Mouse (Mus musculus) WW6 (cell line): ENCODE measurements around the gene Rusc1.
"Not testable (repeated sequence)": the region's sequence is repeated elsewhere in the genome, so short reads cannot be mapped to it uniquely, and the experiment has no call there.

Experiments
- DNase-seq: peaks from one replicate; pipeline ENCODE4 v3.0.0-alpha.2; 2013; ENCODE audit warnings: low read depth, low spot score

Rusc1 gene

DNA sequence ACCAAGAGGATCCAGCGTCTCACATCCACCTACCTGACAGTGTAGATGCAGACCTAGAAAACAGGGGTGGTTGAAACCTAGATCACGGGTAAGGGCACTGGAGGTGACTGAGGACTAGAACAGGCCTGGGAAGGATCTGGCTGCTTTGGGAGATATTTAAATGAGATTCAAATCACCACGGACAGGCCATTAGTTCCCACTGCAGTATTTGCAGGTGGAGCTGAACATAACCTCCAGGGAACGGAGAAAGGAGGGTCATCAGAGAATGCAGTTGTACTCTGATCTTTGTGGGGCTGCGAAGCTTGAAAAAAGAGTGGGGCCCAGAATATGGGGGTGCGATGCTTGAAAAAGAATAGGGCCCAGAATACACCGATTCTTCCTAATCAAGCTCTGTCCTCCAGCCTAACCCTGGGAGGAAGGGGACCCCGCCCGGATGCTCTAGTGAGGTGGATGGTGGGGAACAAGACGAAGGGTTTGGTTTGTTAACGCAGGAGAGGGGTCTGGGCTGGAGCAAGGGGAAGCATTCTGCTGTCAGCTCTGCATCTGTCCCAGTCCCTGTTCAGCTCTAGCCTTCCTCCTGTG is 511 bp downstream of the Rusc1 start:
- DNase-seq = no peak

DNA sequence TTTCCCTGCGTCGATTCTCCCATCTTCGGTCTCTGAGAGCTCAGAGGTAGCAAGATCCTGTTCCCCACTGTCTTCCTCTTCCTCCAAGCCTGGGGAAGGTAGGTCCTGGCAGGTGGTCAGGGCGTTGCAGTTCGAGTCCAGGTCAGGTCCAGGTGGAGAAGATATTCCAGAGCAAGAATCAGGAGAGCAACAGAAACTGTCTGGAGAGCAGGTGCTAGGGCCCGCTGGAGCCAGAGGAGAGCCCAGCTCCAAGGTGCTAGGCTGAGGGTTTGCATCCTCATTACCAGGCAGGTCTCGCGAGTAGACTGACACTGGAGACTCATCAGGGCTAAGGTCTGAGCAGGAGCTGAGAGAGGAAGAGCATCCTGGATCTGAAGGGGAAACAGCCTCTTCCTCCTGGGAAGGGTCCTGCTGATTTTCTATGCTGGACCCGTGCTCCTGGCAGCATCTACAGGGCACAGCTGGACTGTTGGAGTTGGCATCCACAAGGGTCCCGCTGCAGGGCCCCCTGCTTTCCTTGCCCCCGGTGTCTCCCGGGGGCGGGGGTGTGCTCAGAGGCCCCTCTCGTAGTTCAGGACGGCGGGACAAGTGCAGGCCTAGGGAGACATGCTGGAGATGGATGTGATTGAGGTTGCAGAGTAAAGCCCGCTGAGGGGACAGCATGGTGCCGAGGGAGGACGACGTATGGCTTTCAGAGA is 1.2 kb downstream of the Rusc1 start:
- DNase-seq = no peak

DNA sequence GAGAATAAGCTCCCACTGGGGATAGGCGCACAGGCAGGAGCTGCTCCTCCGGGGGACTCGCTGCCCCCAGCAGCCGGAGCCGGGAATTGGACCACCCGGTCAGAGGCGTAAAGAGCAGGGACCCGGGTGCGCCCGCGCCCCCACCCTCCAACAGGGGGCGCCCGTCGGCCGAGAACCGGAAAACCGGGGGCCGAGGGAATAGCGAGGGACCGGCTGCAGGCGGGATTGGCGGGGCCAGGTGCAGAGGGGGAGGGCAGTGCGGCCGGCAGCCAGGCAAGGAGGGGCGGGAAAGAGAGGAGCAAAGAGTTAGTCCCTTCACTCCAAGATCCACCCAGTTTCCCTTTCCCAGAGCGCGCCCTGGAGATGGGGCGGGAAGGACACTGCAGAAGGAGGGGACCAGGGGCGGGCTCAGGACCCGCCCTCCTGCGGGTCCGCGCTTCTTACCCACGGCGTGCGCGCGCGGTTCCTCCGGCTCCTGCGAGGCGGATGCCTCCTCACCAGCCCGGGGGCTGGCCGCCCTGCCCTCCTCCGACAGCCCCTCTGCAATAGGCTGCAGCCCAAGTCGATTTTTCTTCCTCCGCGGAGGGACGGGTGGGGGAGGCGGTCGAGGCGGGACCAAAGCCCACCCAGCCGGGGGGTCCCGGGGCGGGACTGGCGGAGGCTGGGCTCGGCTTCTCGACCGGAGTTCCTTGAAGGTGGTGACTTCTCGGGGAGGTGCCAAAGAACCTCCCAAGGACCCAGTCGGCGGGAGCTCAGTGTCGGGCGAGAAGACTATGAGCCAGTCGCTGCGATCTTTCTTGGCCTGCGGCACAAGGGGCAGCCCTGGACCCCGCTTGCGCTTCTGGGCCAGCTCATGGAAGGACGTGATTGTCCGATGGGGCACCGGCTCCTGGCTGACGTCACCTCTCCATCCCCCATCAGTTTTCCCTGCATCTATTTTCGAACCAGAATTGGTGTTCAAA is 2.1 kb downstream of the Rusc1 start:
- DNase-seq = peak; percentile 64

DNA sequence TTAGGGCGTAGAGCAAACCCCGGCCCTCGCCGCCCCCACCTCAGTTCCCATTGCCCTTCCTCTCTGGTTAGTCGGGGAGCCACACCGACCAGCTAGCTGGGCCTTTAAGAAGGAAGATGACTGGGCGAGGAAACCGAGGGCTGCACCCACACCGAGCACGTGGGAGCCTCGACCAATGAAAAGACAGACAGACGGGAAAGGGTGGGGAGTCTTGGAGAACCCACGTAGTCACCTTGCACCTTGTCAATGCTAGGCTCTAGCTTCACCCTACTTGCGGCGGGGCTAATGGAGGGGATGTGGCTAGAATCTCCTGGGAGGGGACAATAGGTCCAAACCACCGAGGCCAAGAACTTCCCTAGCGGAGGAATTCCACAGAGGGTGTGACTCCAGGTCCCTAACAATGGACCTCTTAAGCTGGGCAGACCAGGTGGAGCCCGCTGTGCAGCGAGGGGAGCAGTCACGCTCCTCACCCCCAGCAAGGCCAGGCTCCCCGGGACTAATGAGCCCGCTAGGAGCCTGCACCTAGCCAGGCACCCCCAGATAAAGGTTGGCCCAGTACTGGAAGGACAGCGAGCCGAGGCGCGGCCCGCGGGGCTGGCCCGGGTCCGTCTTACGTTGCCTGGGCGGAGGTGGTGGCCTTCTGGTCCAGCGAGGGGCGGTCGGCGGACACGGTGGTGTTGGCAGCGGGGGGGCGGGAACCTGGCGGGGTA is 3.1 kb downstream of the Rusc1 start:
- peak; percentile 68 for DNase-seq

DNA sequence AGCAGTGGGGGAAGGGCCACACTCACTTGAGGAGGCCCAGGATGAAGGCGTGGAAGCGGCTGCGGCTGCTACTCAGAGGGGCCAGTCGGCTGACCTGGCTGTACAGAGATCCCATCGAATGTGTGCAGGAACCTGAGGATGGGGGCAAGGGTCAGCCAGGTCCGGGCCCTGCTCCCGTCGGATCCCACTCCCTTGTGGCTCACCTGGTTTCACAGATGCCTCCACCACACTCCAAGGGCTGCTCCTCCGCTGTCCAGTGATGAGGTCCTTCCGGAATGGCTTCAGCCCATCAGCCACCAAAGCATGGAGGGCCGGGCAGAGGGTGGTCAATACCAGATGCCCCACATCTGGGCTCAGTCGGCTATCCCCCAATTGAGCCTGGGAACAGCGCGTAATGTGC is 4.1 kb downstream of the Rusc1 start:
- no peak for DNase-seq

DNA sequence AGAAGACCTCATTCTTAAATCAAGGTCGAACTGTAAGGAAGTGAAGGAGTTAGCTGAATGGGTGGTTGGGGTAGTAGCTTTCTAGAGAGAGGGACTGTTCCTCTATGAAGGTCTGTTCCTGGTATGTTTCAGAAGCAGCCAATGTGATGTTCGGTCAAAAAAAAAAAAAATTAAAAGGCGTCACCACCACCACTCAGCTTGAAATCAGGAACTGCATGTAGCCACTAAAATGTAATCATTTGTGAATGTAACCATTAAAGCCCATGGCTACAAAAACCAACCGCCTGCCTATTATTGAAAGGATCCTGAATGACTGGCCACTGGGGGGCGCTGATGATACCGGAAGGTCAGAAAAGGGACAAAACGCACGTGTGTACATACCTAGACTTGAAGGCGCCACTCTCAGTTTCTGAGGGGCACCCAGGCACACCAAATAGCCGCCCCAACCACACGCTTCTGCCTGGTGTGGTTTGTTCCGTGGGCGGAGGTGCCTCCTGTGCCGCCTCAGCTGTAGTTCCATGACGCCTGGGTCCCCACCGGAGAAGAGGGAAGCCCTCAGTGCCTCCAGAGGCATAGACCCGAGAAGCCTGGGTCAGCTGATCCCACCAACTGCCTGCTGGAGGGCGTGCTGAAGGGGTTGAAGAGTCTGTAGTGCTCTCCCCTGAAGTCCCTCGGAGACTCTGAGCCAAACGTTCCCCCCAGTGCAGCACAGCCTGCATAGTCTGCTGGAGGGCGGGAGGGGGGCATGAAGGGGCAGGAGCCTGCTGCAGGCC is 5.6 kb downstream of the Rusc1 start:
- DNase-seq = peak; percentile 70

DNA sequence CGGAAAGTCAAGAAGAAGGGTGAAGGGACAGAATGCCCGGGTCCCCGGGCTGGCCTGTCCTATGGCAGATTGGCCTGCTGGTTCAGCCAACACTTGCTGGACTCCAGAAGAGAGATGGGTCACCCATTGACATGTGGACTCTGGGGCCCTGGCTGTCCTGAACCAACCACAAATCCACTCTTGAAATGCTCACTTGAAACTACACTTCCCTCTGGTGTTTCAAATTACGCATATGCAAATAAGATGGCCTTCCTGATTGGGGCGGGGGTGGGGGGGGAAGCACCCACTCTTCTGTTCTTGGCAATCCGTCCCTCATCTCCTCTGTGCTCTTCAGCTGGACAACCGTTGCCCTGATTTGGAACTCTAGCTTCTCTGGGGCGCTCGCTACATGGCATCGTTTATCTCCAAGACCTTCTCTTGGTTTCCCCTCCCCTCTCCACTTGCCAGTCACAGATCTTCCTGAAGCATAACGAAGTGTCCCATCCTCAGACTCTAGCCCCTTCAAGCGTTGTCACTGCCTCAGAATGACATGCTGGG is 8.4 kb downstream of the Rusc1 start:
- DNase-seq = no peak

DNA sequence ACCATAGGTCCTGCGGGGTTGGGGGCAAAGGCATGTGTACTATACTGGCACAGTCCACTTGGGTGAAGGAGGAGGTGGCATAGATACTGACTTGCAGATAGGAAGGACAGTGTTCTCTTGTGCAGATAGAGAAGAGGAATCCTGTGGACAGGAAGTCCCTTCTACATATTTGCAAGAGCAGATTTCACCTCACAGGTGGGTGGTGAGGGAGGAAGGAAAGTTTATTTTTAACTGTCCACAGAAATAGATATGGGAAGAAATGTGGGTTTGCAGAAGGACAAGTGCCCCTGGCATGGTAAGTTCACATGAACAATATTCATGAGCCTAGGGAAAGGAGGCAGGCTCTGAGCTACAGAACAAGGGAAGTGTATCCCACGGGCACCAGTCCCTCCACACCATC is 9.0 kb downstream of the Rusc1 start:
- DNase-seq = no peak

DNA sequence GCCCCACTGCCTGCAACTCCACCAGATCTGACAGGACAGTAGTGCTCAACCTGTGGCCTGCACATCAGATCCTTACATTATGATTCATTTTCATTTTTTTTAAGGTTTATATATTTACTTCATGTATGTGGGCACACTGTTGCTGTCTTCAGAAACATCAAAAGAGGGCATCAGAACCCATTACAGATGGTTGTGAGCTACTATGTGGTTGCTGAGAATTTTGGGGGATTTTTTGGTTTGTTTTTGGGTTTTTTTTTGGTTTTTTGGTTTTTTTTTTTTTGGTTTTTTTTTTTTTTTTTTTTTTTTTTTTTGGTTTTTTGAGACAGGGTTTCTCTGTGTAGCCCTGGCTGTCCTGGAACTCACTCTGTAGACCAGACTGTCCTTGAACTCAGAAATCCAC is 10.8 kb downstream of the Rusc1 start:
- not testable (repeated sequence) for DNase-seq

DNA sequence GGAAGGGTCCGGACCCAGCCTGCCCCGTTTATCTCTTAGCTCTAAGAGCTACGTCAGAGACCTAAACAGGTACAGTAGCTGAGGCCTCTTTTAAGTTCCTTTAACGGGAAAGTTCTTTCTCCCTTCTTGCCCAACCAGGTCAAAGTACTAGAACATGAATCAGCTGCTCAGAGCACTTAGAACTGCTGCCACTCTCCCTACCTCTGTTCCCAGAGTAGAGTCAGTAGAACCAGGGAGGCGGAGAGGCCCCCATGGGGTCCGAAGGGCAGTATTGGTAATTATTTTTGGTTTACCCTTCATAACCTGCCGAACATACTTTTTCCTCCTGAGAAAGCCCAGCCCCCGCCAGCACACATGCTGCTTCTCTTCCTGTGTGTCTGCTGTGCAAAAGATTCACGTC is 15.7 kb downstream of the Rusc1 start:
- DNase-seq = no peak

DNA sequence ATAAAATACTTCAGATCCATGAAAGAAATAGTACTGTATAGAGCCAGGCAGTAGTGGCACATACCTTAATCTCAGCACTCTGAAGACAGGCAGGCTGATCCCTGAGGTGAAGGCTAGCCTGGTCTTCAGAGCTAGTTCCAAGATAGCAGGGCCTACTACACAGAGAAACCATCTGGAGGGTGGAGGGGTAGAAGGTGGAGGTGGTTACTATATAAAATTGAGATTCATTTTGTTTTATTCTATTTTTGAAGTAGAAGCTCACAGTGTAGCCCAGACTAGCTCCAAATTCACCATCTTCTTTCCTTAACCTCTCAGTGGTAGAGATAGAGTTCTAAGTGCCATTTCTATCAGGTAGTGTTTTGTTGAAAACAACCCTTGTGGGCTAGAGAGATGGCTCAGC is 25.8 kb downstream of the Rusc1 start:
- no peak for DNase-seq

DNA sequence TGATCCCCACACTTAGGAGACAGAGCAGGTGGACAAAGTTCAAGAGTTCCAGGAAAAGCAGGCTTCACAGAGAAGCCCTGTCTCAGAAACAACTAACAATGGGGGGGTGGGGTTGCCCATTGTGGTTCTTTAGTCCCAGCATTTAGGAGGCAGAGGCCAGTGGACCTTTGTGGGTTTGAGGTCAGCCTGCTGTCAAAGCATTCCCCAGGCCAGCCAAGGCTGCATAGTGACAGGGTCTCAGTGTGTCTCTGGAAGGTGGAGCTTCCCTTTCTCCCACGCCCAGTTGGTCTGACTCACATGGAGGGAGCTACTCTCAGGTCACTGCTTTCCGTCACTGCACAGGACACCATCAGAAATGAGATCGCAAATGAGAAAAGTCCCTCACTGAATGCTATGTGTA is 31.4 kb downstream of the Rusc1 start:
- DNase-seq = no peak

DNA sequence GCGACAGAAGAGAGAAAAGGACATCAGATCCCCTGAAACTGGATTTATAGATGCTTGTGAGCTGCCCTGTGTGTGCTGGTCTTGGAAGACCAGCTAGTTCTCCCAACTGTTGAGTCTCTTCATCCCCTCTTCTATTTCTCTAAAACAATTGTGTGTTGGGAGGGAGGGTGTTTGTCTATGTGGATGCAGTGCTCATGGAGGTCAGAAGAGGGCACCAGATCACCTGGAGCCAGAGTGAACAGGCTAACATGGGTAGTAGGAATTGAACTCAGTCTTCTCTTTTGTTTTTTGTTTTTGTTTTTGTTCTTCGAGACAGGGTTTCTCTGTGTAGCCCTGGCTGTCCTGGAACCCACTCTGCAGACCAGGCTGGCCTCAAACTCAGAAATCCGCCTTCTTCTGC is 34.3 kb downstream of the Rusc1 start:
- peak; percentile 13 for DNase-seq

DNA sequence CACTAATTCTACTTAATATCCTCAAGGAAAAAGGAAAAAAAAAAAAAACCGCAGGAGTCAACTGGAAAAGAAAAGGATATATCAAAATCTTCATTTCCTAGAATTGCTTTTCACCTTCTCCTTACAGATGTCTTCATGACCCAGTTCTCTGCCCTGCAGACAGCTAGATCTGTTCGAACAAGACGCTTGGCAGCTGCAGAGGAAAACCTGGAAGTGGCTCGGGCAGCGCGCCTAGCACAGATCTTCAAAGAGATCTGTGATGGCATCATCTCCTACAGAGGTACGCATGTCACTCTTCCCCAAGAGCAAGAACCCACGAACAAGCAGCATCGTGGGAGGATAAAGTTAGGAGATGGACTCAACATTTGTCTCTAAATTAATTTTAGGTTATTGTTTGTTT is 34.8 kb downstream of the Rusc1 start:
- no peak for DNase-seq

DNA sequence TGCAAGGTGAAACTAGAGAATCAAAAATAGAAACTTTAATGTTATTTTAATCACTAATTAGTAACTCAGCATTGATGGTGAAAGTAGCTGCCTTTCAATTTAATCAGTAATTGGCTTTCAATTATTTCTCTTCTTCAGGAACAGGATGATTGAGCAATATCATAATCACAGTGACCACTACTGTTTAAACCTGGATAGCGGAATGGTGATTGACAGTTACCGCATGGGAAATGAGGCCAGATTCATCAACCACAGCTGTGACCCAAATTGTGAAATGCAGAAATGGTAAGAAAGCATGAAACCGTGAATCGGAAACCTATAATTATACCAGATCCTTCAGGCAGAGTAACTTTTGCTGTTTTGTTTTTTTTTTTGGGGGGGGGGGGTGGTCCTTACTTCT is 49.8 kb downstream of the Rusc1 start:
- no peak for DNase-seq
